ENCODE assay signal across 8 mouse cellular contexts in genomic region chr2:20898684-20899083, GRCm38 (mm10).
DNase-seq lines count a peak whose midpoint lies in the region; ATAC-seq lines count a peak whose summit lies in the region.

No protein-coding gene starts in this region.

- no peak overlapping the region for H3K4me2 ChIP-seq in lung, embryonic 16.5 days (ENCODE audit: low read depth, low read length)

- H3K27ac ChIP-seq in hindbrain, embryonic 10.5 days: no peak overlapping the region
- H3K27ac ChIP-seq in lung, embryonic 16.5 days (ENCODE audit: low read length): no peak overlapping the region

- peak; percentile 91 for ATAC-seq in frontal cortex, adult (ENCODE audit: low TSS enrichment)
- peak; percentile 92 for ATAC-seq in lung, embryonic 16.5 days (ENCODE audit: low read depth)

- no peaks in the 10 kb centered on the region for H3K27me3 ChIP-seq in hindbrain, embryonic 10.5 days (ENCODE audit: insufficient read depth, poor library complexity, severe bottlenecking)
- H3K27me3 ChIP-seq in lung, embryonic 16.5 days (ENCODE audit: control insufficient read depth, insufficient read depth, low read depth, low read length): no peaks in the 10 kb centered on the region

- no peak overlapping the region for H3K9ac ChIP-seq in lung, embryonic 16.5 days (ENCODE audit: low read length)

- H3K9me3 ChIP-seq in hindbrain, embryonic 10.5 days: no peaks in the 10 kb centered on the region
- H3K9me3 ChIP-seq in lung, embryonic 16.5 days (ENCODE audit: control insufficient read depth, low read length): no peaks in the 10 kb centered on the region

- WGBS in hindbrain, embryonic 10.5 days: 54% methylated on average over 6 of the region's 6 CpGs
- WGBS in lung, embryonic 16.5 days: 38% methylated on average over 6 of the region's 6 CpGs

- no peaks in the 10 kb centered on the region for H3K4me1 ChIP-seq in hindbrain, embryonic 10.5 days (replicated peaks)
- H3K4me1 ChIP-seq in lung, embryonic 16.5 days (replicated peaks; ENCODE audit: control insufficient read depth, insufficient read depth, low read length): no peaks in the 10 kb centered on the region

- DNase-seq in MN1 (ENCODE audit: low spot score): peak; percentile 78
- peak; percentile 86 for DNase-seq in cerebellum, adult 8-10 months
- peak; percentile 60 for DNase-seq in hindbrain, embryonic 10.5 days (ENCODE audit: low spot score)
- DNase-seq in layer of hippocampus, adult 9-10 months (ENCODE audit: low spot score): peak; percentile 84
- peak; percentile 72 for DNase-seq in ovary, postnatal 14 days (ENCODE audit: low spot score)
- DNase-seq in thymus, postnatal 10 days (ENCODE audit: low spot score in 2 of 2): peak; percentile 29 to 69

- no peak overlapping the region for H3K4me3 ChIP-seq in hindbrain, embryonic 10.5 days
- no peak overlapping the region for H3K4me3 ChIP-seq in lung, embryonic 16.5 days (ENCODE audit: low read length)

- H3K36me3 ChIP-seq in hindbrain, embryonic 10.5 days: no peaks in the 10 kb centered on the region
- no peaks in the 10 kb centered on the region for H3K36me3 ChIP-seq in lung, embryonic 16.5 days (ENCODE audit: control insufficient read depth, insufficient read depth, low read length)
